Mouse (Mus musculus): ENCODE data around the gene Stk25.

The Stk25 gene

DNA sequence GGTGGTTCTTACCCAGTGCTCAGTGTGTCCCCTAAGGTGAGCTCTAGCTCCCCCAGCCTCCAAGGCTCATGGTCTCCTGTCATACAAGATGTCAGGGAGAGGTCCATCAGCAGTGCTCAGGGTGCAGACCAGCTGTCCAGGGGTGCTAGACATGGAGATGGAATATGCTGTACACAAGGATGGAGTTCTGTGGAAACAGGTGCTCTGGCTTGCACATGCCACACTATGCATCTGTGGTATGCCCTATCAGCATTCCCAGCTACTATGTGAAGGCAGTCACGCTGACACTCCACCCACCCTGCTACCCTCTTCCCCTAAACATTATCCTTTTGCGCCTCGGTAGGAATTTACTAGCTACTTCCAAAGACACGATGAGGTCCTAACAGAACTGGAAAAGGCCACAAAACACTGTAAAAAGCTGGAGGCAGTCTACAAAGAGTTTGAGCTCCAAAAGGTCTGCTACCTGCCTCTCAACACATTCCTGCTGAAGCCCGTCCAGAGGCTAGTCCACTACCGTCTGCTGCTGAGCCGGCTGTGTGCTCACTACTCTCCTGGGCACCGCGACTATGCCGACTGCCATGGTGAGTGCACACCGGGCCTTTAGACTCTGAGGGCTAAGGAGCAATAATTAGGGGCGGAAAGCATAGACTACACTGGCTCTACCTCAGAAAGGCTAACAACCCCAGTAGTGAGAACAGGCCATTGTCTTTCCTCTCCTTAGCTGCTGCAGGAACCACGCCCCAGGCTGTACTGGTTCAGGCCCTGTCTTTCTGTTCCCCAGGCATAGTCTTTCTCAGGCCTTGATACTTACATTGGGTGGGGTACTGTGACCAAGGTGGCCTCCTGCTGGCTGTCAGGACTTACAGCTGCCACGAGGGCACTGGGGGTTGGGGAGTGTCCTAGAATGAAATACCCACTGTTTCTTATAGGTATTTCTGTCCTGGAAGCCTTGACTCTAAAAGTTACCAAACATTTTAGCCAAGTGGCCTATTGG is 51.1 kb downstream of the Stk25 start:
- DNase-seq, result no peak

GRCm38 (mm10) chr1:93603921-93604320 is 54.5 kb downstream of the Stk25 start:
- no peak for DNase-seq

DNA sequence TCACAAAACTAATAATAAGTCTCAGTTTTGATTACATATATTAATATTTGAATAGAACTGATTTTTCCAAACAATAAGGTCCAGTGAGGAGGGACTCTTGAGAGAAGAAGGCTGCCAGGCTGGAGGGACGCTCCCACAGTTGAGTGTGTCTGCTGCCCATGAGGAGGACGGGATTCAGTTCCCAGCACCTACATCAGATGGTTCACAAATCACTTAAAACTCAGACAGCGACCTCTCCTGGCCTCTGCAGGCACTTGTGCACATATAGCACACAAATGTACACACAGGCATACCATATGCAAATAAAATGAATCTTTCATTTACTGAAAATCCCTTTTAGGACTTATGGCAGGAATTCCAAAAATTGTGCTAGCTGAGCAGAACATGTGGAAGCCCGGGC is 55.5 kb downstream of the Stk25 start:
- no peak for DNase-seq

- no peak for DNase-seq
Observed at GRCm38 (mm10) chr1:93595916-93596315, 62.5 kb downstream of the Stk25 start.

GRCm38 (mm10) chr1:93593960-93594359 is 64.5 kb downstream of the Stk25 start:
- DNase-seq, result no peak

DNA sequence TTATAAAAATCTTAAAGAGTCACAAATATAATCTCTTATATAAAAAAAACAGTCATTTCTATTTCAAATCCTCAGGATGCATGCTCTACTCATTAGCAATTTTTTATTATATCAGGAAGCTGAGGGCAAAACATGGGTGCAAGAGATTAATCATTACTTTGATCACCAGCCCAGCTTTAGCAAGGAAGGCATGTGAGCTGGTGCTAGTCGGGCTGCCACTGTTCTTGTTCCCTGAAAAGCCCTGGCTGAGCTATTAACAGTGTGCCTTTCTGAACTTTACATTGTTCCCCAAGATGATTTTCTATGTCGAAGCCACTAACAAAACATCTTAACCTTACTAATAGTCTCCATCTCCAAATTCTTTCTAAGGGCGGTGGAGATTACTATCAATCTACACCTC is 70.1 kb downstream of the Stk25 start:
- DNase-seq, result no peak

DNA sequence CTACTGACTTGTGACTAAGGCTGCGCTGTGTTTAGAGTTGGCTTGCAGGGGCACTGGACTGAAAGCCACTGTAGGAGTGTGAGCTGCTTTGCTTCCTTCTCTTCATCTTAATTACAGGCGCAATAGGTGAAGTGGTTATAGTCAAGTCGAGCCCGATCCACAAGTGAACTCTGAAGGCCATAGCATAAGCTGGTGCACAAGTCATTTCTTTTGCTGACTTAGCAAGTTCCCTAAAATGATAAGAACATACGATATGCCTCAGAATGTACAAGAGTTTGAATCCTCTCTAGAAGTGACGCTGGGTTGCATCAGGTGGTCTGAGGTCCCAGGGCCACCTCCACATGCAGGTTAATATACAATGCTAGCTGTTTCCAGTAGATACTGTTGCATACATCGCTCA is 76.9 kb downstream of the Stk25 start:
- DNase-seq, result no peak

- DNase-seq, result no peak
Observed at GRCm38 (mm10) chr1:93577861-93578260, 80.6 kb downstream of the Stk25 start.

- DNase-seq, result no peak
Observed at GRCm38 (mm10) chr1:93577066-93577465, 81.4 kb downstream of the Stk25 start.

Data from thymus, postnatal 4 days (tissue).